Mouse (Mus musculus): ENCODE measurements around the gene Cep112.
A peak's percentile ranks its signal among the peaks of the same experiment; 100 is the strongest.
"Not testable (repeated sequence)": the region's sequence is repeated elsewhere in the genome, so short reads cannot be mapped to it uniquely, and the experiment has no call there.

The Cep112 gene

GRCm38 (mm10) chr11:108799695-108800094, 374.7 kb downstream of the Cep112 start:
- no peak for DNase-seq (ENCODE audit: low read depth)

- DNase-seq (ENCODE audit: low read depth), result no peak
Measured at GRCm38 (mm10) chr11:108804030-108804429, 379.0 kb downstream of the Cep112 start.

GRCm38 (mm10) chr11:108805947-108806346, 381.0 kb downstream of the Cep112 start:
- no peak for DNase-seq (ENCODE audit: low read depth)

GRCm38 (mm10) chr11:108809626-108810025, 384.6 kb downstream of the Cep112 start:
- DNase-seq (ENCODE audit: low read depth), result no peak

GRCm38 (mm10) chr11:108821771-108822170, 396.8 kb downstream of the Cep112 start:
- DNase-seq (ENCODE audit: low read depth), result no peak

GRCm38 (mm10) chr11:108822257-108822656, 397.3 kb downstream of the Cep112 start:
- no peak for DNase-seq (ENCODE audit: low read depth)

GRCm38 (mm10) chr11:108827321-108827720, 402.3 kb downstream of the Cep112 start:
- DNase-seq (ENCODE audit: low read depth), result no peak

GRCm38 (mm10) chr11:108828374-108829025, 403.5 kb downstream of the Cep112 start:
- no peak for DNase-seq (ENCODE audit: low read depth)

GRCm38 (mm10) chr11:108836706-108837105, 411.7 kb downstream of the Cep112 start:
- no peak for DNase-seq (ENCODE audit: low read depth)

- no peak for DNase-seq (ENCODE audit: low read depth)
Measured at GRCm38 (mm10) chr11:108840195-108840594, 415.2 kb downstream of the Cep112 start.

GRCm38 (mm10) chr11:108842765-108843164, 417.8 kb downstream of the Cep112 start:
- DNase-seq (ENCODE audit: low read depth), result no peak

- DNase-seq (ENCODE audit: low read depth), result peak; percentile 26
Measured at GRCm38 (mm10) chr11:108845971-108846370, 421.0 kb downstream of the Cep112 start.

- no peak for DNase-seq (ENCODE audit: low read depth)
Measured at GRCm38 (mm10) chr11:108846479-108846878, 421.5 kb downstream of the Cep112 start.

- DNase-seq (ENCODE audit: low read depth), result no peak
Measured at GRCm38 (mm10) chr11:108851771-108852170, 426.8 kb downstream of the Cep112 start.

GRCm38 (mm10) chr11:108857254-108857653, 432.3 kb downstream of the Cep112 start:
- DNase-seq (ENCODE audit: low read depth), result no peak

GRCm38 (mm10) chr11:108857678-108858338, 432.8 kb downstream of the Cep112 start:
- no peak for DNase-seq (ENCODE audit: low read depth)

- no peak for DNase-seq (ENCODE audit: low read depth)
Measured at GRCm38 (mm10) chr11:108858339-108858804, 433.4 kb downstream of the Cep112 start.

- no peak for DNase-seq (ENCODE audit: low read depth)
Measured at GRCm38 (mm10) chr11:108858846-108859245, 433.9 kb downstream of the Cep112 start.

- DNase-seq (ENCODE audit: low read depth), result no peak
Measured at GRCm38 (mm10) chr11:108862360-108862759, 437.4 kb downstream of the Cep112 start.

GRCm38 (mm10) chr11:108865746-108866145, 440.8 kb downstream of the Cep112 start:
- DNase-seq (ENCODE audit: low read depth), result no peak

GRCm38 (mm10) chr11:108867538-108867937, 442.5 kb downstream of the Cep112 start:
- DNase-seq (ENCODE audit: low read depth), result no peak

- DNase-seq (ENCODE audit: low read depth), result not testable (repeated sequence)
Measured at GRCm38 (mm10) chr11:108871284-108871683, 446.3 kb downstream of the Cep112 start.

- DNase-seq (ENCODE audit: low read depth), result no peak
Measured at GRCm38 (mm10) chr11:108871748-108872147, 446.8 kb downstream of the Cep112 start.
